Mouse (Mus musculus) forebrain, embryonic 11.5 days (tissue): Measurements from ENCODE around the gene Mlana. TPM values are rescaled to one million over a fixed set of nuclear protein-coding genes. Genes with fewer than 3 reads are reported as not detected.

Experiments used
- ATAC-seq: fragments of 200-750 bp; cut with Nextera tagmentation; replicated peaks from 2 replicates; pipeline ENCODE4 v1.8.0; 2017; ENCODE audit warnings: moderate TSS enrichment; ENCODE audit not compliant: low FRiP score
- DNase-seq: peaks from one replicate; pipeline ENCODE4 v3.0.0-alpha.2; 2017; ENCODE audit warnings: low spot score
- H3K27ac ChIP-seq: fragments of 300-500 bp; sonication (generic); 2 replicates; pipeline ENCODE4 v1.5.1; 2014; ENCODE audit warnings: low read depth, low read length
- H3K27me3 ChIP-seq: fragments of 300-500 bp; sonication (generic); 2 replicates; pipeline ENCODE4 v1.6.1; 2014; ENCODE audit warnings: mild to moderate bottlenecking, low read length, mixed read lengths; ENCODE audit not compliant: control insufficient read depth, insufficient read depth
- H3K36me3 ChIP-seq: fragments of 300-500 bp; sonication (generic); 2 replicates; pipeline ENCODE4 v1.6.1; 2014; ENCODE audit warnings: mild to moderate bottlenecking, low read length, moderate library complexity, mixed read lengths; ENCODE audit not compliant: control insufficient read depth, insufficient read depth
- H3K4me1 ChIP-seq: fragments of 300-500 bp; sonication (generic); replicated peaks from 2 replicates; pipeline ENCODE4 v1.6.1; 2014; ENCODE audit warnings: low read length, mixed read lengths; ENCODE audit not compliant: control insufficient read depth, insufficient read depth
- H3K4me2 ChIP-seq: fragments of 300-500 bp; sonication (generic); 2 replicates; pipeline ENCODE4 v1.6.1; 2014; ENCODE audit warnings: low read depth, mild to moderate bottlenecking, low read length, moderate library complexity, mixed read lengths; ENCODE audit not compliant: severe bottlenecking
- H3K4me3 ChIP-seq: fragments of 300-500 bp; sonication (generic); 2 replicates; pipeline ENCODE4 v1.5.1; 2014; ENCODE audit warnings: low read depth, low read length
- H3K9ac ChIP-seq: fragments of 300-500 bp; sonication (generic); 2 replicates; pipeline ENCODE4 v1.6.1; 2014; ENCODE audit warnings: low read length
- H3K9me3 ChIP-seq: fragments of 300-500 bp; sonication (generic); 2 replicates; pipeline ENCODE4 v1.6.1; 2016; ENCODE audit warnings: low read length, mixed read lengths; ENCODE audit not compliant: control insufficient read depth
- WGBS: fragments of 180-500 bp; shearing (Covaris S2); extraction: QIAGEN DNeasy Blood & Tissue Kit; methylation state at CpG from one replicate; pipeline ENCODE4 v1.1.7; 2014; 5-methylcytosine and 5-hydroxymethylcytosine counted together
- polyA plus RNA-seq: library from polyadenylated mRNA; unstranded; fragments of >200 nt; fragmentation: Nextera tagmentation; extraction: Ambion mirVana; gene quantifications from 2 replicates; pipeline ENCODE4 v1.2.1, GENCODE M21; 2014

Gene Mlana
- polyA plus RNA-seq, 1 experiment from 2014 or later, result 0.36 TPM

- H3K36me3 ChIP-seq, result no peaks in the 10 kb centered on the region
- H3K4me2 ChIP-seq, result no peak overlapping the region
- no peaks in the 10 kb centered on the region for H3K9me3 ChIP-seq
- no peak overlapping the region for H3K27ac ChIP-seq
- no peak overlapping the region for H3K4me3 ChIP-seq
- ATAC-seq, result no peak
- no peak overlapping the region for H3K9ac ChIP-seq
- DNase-seq, result no peak
- no peaks in the 10 kb centered on the region for H3K27me3 ChIP-seq
- WGBS, result 90% methylated on average over 7 of the region's 7 CpGs
- H3K4me1 ChIP-seq, result no peaks in the 10 kb centered on the region
Measured at GRCm38 (mm10) chr19:29668135-29668534, 29.5 kb upstream of the Mlana start.

- no peaks in the 10 kb centered on the region for H3K27me3 ChIP-seq
- no peak for ATAC-seq
- H3K9me3 ChIP-seq, result no peaks in the 10 kb centered on the region
- no peak overlapping the region for H3K27ac ChIP-seq
- H3K4me3 ChIP-seq, result no peak overlapping the region
- WGBS, result 89% methylated on average over 6 of the region's 6 CpGs
- DNase-seq, result no peak
- no peak overlapping the region for H3K9ac ChIP-seq
- H3K4me2 ChIP-seq, result no peak overlapping the region
- no peaks in the 10 kb centered on the region for H3K36me3 ChIP-seq
- no peaks in the 10 kb centered on the region for H3K4me1 ChIP-seq
Measured at GRCm38 (mm10) chr19:29670247-29670646, 27.4 kb upstream of the Mlana start.

- WGBS, result 83% methylated on average over 2 of the region's 2 CpGs
- H3K27ac ChIP-seq, result no peak overlapping the region
Measured at GRCm38 (mm10) chr19:29671160-29671559, 26.5 kb upstream of the Mlana start.

GRCm38 (mm10) chr19:29672660-29673059 lies 25.0 kb upstream of the Mlana start:
- H3K4me1 ChIP-seq, result no peaks in the 10 kb centered on the region
- H3K4me2 ChIP-seq, result no peak overlapping the region
- no peak for ATAC-seq
- no peak overlapping the region for H3K9ac ChIP-seq
- H3K36me3 ChIP-seq, result no peaks in the 10 kb centered on the region
- H3K9me3 ChIP-seq, result no peaks in the 10 kb centered on the region
- H3K4me3 ChIP-seq, result no peak overlapping the region
- H3K27ac ChIP-seq, result no peak overlapping the region
- DNase-seq, result no peak
- WGBS, result 96% methylated on average over 13 of the region's 13 CpGs
- no peaks in the 10 kb centered on the region for H3K27me3 ChIP-seq

More at GRCm38 (mm10) chr19:29671160-29671559, 26.5 kb upstream of the Mlana start:
- Histone ChIP-seq H3K9ac (no peak overlapping the region), H3K36me3 (no peaks in the 10 kb centered on the region), H3K9me3 (no peaks in the 10 kb centered on the region), H3K4me1 (no peaks in the 10 kb centered on the region), H3K4me3 (no peak overlapping the region), H3K27me3 (no peaks in the 10 kb centered on the region), H3K4me2 (no peak overlapping the region)
- DNase-seq (no peak), ATAC-seq (no peak)

GRCm38 (mm10) chr19:29674946-29675345 lies 22.7 kb upstream of the Mlana start:
- Histone ChIP-seq H3K27ac (no peak overlapping the region), H3K36me3 (no peaks in the 10 kb centered on the region), H3K9ac (no peak overlapping the region), H3K4me3 (no peak overlapping the region), H3K9me3 (no peaks in the 10 kb centered on the region), H3K27me3 (no peaks in the 10 kb centered on the region), H3K4me2 (no peak overlapping the region), H3K4me1 (no peaks in the 10 kb centered on the region)
- WGBS, result 96% methylated on average over 7 of the region's 7 CpGs
- DNase-seq, result no peak
- no peak for ATAC-seq

- no peak for DNase-seq
- Histone ChIP-seq H3K36me3 (no peaks in the 10 kb centered on the region), H3K9ac (no peak overlapping the region), H3K27me3 (no peaks in the 10 kb centered on the region), H3K4me1 (no peaks in the 10 kb centered on the region), H3K9me3 (no peaks in the 10 kb centered on the region), H3K4me3 (no peak overlapping the region), H3K27ac (no peak overlapping the region), H3K4me2 (no peak overlapping the region)
- ATAC-seq, result no peak
- 73% methylated on average over 9 of the region's 9 CpGs for WGBS
Measured at GRCm38 (mm10) chr19:29675562-29676078, 22.0 kb upstream of the Mlana start.

- Histone ChIP-seq H3K4me2 (no peak overlapping the region), H3K27me3 (no peaks in the 10 kb centered on the region), H3K36me3 (no peaks in the 10 kb centered on the region), H3K4me1 (no peaks in the 10 kb centered on the region), H3K27ac (no peak overlapping the region), H3K9me3 (no peaks in the 10 kb centered on the region), H3K9ac (no peak overlapping the region), H3K4me3 (no peak overlapping the region)
- no peak for ATAC-seq
- DNase-seq, result no peak
- 82% methylated on average over 10 of the region's 10 CpGs for WGBS
Measured at GRCm38 (mm10) chr19:29676479-29677193, 21.0 kb upstream of the Mlana start.

GRCm38 (mm10) chr19:29678181-29678778 lies 19.3 kb upstream of the Mlana start:
- no peaks in the 10 kb centered on the region for H3K27me3 ChIP-seq
- H3K27ac ChIP-seq, result no peak overlapping the region
- H3K9ac ChIP-seq, result no peak overlapping the region
- WGBS, result 85% methylated on average over 6 of the region's 6 CpGs
- H3K4me2 ChIP-seq, result no peak overlapping the region
- no peaks in the 10 kb centered on the region for H3K4me1 ChIP-seq
- H3K4me3 ChIP-seq, result no peak overlapping the region
- H3K9me3 ChIP-seq, result no peaks in the 10 kb centered on the region
- DNase-seq (no peak), ATAC-seq (no peak)
- no peaks in the 10 kb centered on the region for H3K36me3 ChIP-seq
